Mouse (Mus musculus) macrophage (primary cell): ENCODE measurements around the gene Hnf4a. TPM values are rescaled to one million over a fixed set of nuclear protein-coding genes. Genes with fewer than 3 reads are reported as not detected.
A peak's percentile ranks its signal among the peaks of the same experiment; 100 is the strongest.

Experiments used
- H3K27ac ChIP-seq: fragments of 350-480 bp; formaldehyde crosslinking; 2 replicates; pipeline ENCODE4 v1.9.0; 2021
- H3K36me3 ChIP-seq: fragments of 350-480 bp; formaldehyde crosslinking; 2 replicates; pipeline ENCODE4 v1.9.0; 2021; ENCODE audit errors: inconsistent target
- H3K4me3 ChIP-seq: fragments of 350-480 bp; formaldehyde crosslinking; 2 replicates; pipeline ENCODE4 v1.9.0; 2021; ENCODE audit errors: inconsistent target
- H3K79me2 ChIP-seq: fragments of 350-480 bp; formaldehyde crosslinking; 2 replicates; pipeline ENCODE4 v1.9.0; 2021; ENCODE audit errors: inconsistent target
- WGBS: methylation state at CpG from one replicate; pipeline ENCODE4 v1.1.7; 2026; ENCODE audit warnings: inconsistent platforms; ENCODE audit not compliant: missing documents; 5-methylcytosine and 5-hydroxymethylcytosine counted together
- polyA plus RNA-seq: library from polyadenylated mRNA; stranded (reverse); fragments of 250-400 nt; gene quantifications from 3 replicates; pipeline ENCODE4 v1.2.4, GENCODE M21; 2018; ENCODE audit warnings: inconsistent platforms

Gene Hnf4a
- polyA plus RNA-seq, 1 experiment from 2014 or later, result not detected

- Histone ChIP-seq H3K36me3 (no peaks in the 10 kb centered on the region), H3K27ac (no peak overlapping the region), H3K4me3 (no peak overlapping the region), H3K79me2 (no peaks in the 10 kb centered on the region)
- WGBS, result 81% methylated on average over 10 of the region's 10 CpGs
Measured at GRCm38 (mm10) chr2:163584088-163584426, 77.4 kb downstream of the Hnf4a start.

- no peaks in the 10 kb centered on the region for H3K79me2 ChIP-seq
- H3K4me3 ChIP-seq, result no peak overlapping the region
- no peak overlapping the region for H3K27ac ChIP-seq
- no peaks in the 10 kb centered on the region for H3K36me3 ChIP-seq
- WGBS, result 61% methylated on average over 17 of the region's 19 CpGs
Measured at GRCm38 (mm10) chr2:163586384-163587261, 80.0 kb downstream of the Hnf4a start.

- no peak overlapping the region for H3K4me3 ChIP-seq
- WGBS, result 30% methylated on average over 5 of the region's 5 CpGs
Measured at GRCm38 (mm10) chr2:163587506-163587905, 80.9 kb downstream of the Hnf4a start.

DNA sequence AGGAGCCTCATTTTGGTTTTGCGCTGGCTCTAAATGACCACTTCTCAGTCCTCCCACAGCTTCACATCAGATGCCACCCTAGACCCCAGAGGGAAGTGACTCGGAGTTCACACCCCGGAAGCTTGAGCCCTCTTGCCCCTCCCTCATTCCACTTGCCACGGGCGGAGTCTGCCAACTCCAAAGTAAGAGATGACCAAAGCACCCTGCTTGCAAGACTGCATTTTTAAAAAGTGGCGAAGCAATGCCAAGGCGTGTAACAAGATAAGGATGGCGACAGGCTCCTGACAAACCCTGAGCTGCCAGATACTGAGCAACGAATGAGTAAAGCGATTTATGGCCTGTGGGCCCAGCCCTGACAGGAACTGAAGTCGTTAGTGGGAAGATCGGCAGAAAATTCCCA lies 83.6 kb downstream of the Hnf4a start:
- Histone ChIP-seq H3K4me3 (no peak overlapping the region), H3K36me3 (no peaks in the 10 kb centered on the region), H3K79me2 (no peaks in the 10 kb centered on the region), H3K27ac (peak overlapping the region; percentile 13; the same call in 1 of the 2 replicates)
- WGBS, result 28% methylated on average over 12 of the region's 12 CpGs

More at GRCm38 (mm10) chr2:163587506-163587905, 80.9 kb downstream of the Hnf4a start:
- no peaks in the 10 kb centered on the region for H3K36me3 ChIP-seq
- H3K27ac ChIP-seq, result peak overlapping the region; percentile 12; the same call in 1 of the 2 replicates
- H3K79me2 ChIP-seq, result no peaks in the 10 kb centered on the region

DNA sequence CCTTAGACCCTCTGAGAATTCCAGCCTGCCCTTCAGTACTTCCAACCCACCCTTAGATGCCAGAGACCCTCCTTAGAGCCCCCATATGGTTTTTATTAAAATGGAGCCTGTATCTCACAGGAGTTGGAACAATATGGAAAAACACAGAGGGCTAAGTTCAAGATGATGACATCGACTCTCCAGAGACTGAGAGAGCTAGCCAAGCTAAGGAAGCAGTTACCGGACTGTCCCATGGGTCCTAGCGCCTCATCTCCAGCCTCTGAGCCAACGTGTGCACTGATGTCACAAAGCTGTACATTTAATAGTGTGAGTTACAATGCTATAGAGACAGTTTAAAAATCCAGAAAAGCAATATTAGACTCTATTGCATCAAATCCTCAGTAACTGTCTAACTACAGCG lies 84.4 kb downstream of the Hnf4a start:
- WGBS, result 90% methylated on average over 5 of the region's 5 CpGs
- no peak overlapping the region for H3K27ac ChIP-seq
- H3K4me3 ChIP-seq, result no peak overlapping the region

GRCm38 (mm10) chr2:163592084-163592483 lies 85.5 kb downstream of the Hnf4a start:
- 71% methylated on average over 1 of the region's 1 CpGs for WGBS

More for the DNA sequence above, 84.4 kb downstream of the Hnf4a start:
- H3K36me3 ChIP-seq, result no peaks in the 10 kb centered on the region
- H3K79me2 ChIP-seq, result no peaks in the 10 kb centered on the region

GRCm38 (mm10) chr2:163593636-163594282 lies 87.2 kb downstream of the Hnf4a start:
- Histone ChIP-seq H3K4me3 (no peak overlapping the region), H3K27ac (no peak overlapping the region), H3K36me3 (no peaks in the 10 kb centered on the region), H3K79me2 (no peaks in the 10 kb centered on the region)
- WGBS, result 94% methylated on average over 10 of the region's 10 CpGs

More at GRCm38 (mm10) chr2:163592084-163592483, 85.5 kb downstream of the Hnf4a start:
- no peaks in the 10 kb centered on the region for H3K36me3 ChIP-seq
- H3K27ac ChIP-seq, result no peak overlapping the region
- H3K79me2 ChIP-seq, result no peaks in the 10 kb centered on the region
- H3K4me3 ChIP-seq, result no peak overlapping the region

- no peak overlapping the region for H3K4me3 ChIP-seq
- 62% methylated on average over 2 of the region's 2 CpGs for whole genome bisulfite sequencing
- no peak overlapping the region for H3K27ac ChIP-seq
- H3K79me2 ChIP-seq, result no peaks in the 10 kb centered on the region
- H3K36me3 ChIP-seq, result no peaks in the 10 kb centered on the region
Measured at GRCm38 (mm10) chr2:163595119-163595518, 88.5 kb downstream of the Hnf4a start.

GRCm38 (mm10) chr2:163596057-163596872 lies 89.7 kb downstream of the Hnf4a start:
- Histone ChIP-seq H3K27ac (no peak overlapping the region), H3K36me3 (no peaks in the 10 kb centered on the region)
- WGBS, result 49% methylated on average over 13 of the region's 13 CpGs

GRCm38 (mm10) chr2:163596873-163597155 lies 90.2 kb downstream of the Hnf4a start:
- Histone ChIP-seq H3K27ac (no peak overlapping the region), H3K36me3 (no peaks in the 10 kb centered on the region)
- 61% methylated on average over 3 of the region's 3 CpGs for WGBS

More at GRCm38 (mm10) chr2:163596057-163596872, 89.7 kb downstream of the Hnf4a start:
- no peaks in the 10 kb centered on the region for H3K79me2 ChIP-seq
- no peak overlapping the region for H3K4me3 ChIP-seq

DNA sequence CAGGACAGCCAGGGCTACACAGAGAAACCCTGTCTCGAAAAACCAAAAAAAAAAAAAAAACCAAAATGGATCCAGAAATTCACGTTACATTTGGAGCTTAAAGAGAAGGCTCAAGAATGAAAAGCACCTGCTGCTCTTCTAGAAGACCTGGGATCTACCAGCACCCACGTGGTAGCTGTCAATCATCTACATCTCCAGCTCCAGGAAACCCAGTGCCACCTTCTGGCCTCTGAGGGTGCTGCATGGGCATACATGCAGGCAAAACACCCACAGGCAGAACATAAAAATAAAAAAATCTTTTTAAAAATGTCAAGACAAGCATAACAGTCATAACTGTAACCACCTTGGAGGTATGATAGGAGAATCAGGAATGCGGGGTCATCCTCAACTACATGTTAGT lies 91.1 kb downstream of the Hnf4a start:
- Histone ChIP-seq H3K4me3 (no peak overlapping the region), H3K36me3 (no peaks in the 10 kb centered on the region), H3K79me2 (peaks cover 3% of the 10 kb centered on the region; the same call in 1 of the 2 replicates), H3K27ac (no peak overlapping the region)
- WGBS, result 55% methylated on average over 4 of the region's 4 CpGs

More at GRCm38 (mm10) chr2:163596873-163597155, 90.2 kb downstream of the Hnf4a start:
- no peaks in the 10 kb centered on the region for H3K79me2 ChIP-seq
- H3K4me3 ChIP-seq, result no peak overlapping the region

GRCm38 (mm10) chr2:163599226-163599625 lies 92.6 kb downstream of the Hnf4a start:
- Histone ChIP-seq H3K79me2 (peaks cover 19% of the 10 kb centered on the region), H3K27ac (no peak overlapping the region)
- 9% methylated on average over 1 of the region's 1 CpGs for WGBS

DNA sequence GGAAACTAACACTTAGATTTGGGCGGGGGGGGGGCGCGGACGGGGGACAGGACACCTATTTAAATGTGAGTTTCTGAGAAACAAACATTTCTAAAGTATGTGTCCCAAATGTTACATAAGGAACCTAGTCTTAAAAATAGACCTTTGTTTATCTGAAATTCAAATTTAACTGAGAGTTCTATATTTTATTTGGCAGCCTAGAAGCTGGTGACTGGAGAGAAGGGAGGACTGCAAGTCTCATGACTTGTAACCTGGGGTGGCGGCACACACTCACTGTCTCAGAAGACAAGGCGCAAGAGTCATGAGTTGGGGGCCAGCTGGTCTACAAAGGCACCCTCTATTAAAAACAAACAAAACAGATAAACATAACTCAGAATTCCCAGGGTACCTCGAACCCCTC lies 94.5 kb downstream of the Hnf4a start:
- Histone ChIP-seq H3K79me2 (peaks cover 37% of the 10 kb centered on the region), H3K27ac (no peak overlapping the region), H3K36me3 (no peaks in the 10 kb centered on the region), H3K4me3 (no peak overlapping the region)
- WGBS, result 84% methylated on average over 7 of the region's 7 CpGs

More at GRCm38 (mm10) chr2:163599226-163599625, 92.6 kb downstream of the Hnf4a start:
- no peaks in the 10 kb centered on the region for H3K36me3 ChIP-seq
- H3K4me3 ChIP-seq, result no peak overlapping the region

DNA sequence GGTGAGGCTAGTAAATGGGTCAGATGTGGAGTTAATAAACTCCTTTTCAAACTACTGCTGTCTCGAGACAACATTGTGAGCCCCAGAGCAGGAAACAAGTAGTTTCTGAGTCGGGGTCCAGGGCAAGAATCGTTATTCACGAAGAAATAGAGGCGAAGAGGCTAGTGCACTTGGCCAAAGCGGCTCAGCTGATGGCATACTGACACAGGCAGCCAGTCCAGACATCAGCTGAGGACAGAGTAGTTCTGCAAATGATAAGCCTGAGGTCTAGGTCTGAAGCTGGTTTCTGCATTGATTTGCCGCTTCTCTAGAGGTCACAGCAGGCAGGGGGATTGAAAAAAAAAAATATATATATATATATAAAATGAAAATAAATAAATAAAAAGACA lies 95.1 kb downstream of the Hnf4a start:
- Histone ChIP-seq H3K36me3 (no peaks in the 10 kb centered on the region), H3K27ac (no peak overlapping the region), H3K79me2 (peaks cover 43% of the 10 kb centered on the region), H3K4me3 (no peak overlapping the region)
- 62% methylated on average over 6 of the region's 7 CpGs for WGBS
